Mouse (Mus musculus) cerebellum, adult 11 months (tissue): ENCODE measurements around the gene Ubc.
"Not testable (repeated sequence)": the region's sequence is repeated elsewhere in the genome, so short reads cannot be mapped to it uniquely, and the experiment has no call there.

ENCODE experiments used
- DNase-seq: peaks from one replicate; pipeline ENCODE4 v3.0.0; 2022

Ubc gene

GRCm38 (mm10) chr5:125403481-125404465, 13.8 kb upstream of the Ubc start:
- DNase-seq, result peak; percentile 57

- DNase-seq, result no peak
These were observed 13.0 kb upstream of the Ubc start for GRCm38 (mm10) chr5:125402991-125403390.

- DNase-seq, result no peak
These were observed 12.5 kb upstream of the Ubc start for GRCm38 (mm10) chr5:125402476-125402875.

DNA sequence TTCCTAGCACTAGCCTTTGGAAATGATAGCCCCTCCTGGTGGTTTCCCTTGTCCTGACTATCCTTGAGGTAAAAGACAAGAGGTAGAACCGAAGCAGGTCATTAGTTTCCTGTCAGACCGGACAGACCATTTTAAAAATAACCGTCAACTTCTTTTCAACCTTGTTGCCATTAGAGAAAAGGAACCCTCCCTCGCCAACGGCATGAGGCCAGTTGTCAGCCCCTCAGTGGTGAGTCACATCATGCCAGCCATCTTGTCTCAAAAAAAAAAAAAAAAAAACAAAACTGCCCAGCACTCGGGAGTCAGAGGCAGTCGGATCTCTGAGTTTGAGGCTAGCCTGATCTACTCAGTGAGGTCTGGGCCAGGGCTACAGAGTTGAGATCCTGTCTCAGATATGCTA, 10.9 kb upstream of the Ubc start:
- no peak for DNase-seq

DNA sequence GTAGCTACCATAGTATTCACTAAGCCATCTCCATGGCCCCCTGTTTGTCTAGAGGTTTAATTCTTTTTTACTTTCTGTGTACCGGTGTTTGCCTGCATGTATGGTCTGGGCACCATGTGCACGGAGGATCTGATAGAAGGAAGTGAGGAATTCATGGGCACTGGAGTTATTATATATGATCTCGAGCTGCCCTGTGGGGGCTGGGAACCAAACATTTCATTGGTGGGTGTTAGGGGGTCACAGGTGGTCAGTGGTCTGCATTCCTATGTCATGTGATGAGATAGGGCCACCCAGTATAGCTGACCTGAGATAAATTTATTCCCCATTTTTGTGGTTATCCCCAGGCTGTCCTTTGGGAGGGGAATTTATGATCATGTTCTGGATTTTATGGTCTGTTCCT, 5.0 kb upstream of the Ubc start:
- no peak for DNase-seq

- DNase-seq, result no peak
These were observed 3.9 kb upstream of the Ubc start for GRCm38 (mm10) chr5:125393622-125394603.

- DNase-seq, result peak; percentile 92
These were observed 3.1 kb upstream of the Ubc start for GRCm38 (mm10) chr5:125392977-125393621.

GRCm38 (mm10) chr5:125392618-125392976, 2.6 kb upstream of the Ubc start:
- no peak for DNase-seq

DNA sequence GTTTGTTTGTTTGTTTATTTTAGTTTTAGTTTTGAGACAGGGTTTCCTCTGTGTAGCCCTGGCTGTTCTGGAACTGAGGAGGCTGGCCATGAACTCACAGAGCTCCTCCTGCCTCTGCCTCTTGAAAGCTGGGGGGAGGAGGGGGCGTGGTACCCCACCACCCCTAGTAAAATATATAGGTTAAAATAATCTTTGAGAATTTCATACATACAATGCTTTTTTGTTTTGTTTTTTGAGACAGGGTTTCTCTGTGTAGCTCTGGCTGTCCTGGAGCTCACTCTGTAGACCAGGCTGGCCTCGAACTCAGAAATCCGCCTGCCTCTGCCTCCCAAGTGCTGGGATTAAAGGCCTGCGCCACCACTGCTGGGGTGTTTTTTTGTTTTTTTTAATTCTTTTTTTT, 2.2 kb upstream of the Ubc start:
- not testable (repeated sequence) for DNase-seq

- DNase-seq, result peak; percentile 59
These were observed 1.6 kb upstream of the Ubc start for GRCm38 (mm10) chr5:125391609-125392008.

DNA sequence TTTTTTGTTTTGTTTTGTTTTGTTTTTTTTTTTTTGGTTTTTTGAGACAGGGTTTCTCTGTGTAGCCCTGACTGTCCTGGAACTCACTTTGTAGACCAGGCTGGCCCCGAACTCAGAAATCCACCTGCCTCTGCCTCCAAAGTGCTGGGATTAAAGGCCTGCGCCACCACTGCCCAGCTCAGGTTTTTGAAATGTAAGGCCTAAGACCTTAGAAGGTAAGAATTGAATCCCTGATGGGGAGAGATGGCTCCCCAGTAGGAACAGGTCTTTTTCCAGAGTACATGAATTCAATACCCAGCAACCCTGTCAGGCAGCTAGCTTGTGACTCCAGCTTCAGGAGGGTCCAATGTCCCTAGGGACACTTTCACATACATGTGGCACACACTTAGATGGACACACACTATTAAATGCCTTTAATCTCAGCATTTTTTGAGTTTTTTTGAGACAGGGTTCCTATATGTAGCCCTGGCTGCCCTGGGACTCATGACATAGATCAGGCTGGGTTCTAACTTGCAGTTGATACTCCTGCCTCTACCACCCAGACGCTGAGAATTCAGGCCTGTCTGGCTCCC, 990 bp upstream of the Ubc start:
- DNase-seq, result no peak

DNA sequence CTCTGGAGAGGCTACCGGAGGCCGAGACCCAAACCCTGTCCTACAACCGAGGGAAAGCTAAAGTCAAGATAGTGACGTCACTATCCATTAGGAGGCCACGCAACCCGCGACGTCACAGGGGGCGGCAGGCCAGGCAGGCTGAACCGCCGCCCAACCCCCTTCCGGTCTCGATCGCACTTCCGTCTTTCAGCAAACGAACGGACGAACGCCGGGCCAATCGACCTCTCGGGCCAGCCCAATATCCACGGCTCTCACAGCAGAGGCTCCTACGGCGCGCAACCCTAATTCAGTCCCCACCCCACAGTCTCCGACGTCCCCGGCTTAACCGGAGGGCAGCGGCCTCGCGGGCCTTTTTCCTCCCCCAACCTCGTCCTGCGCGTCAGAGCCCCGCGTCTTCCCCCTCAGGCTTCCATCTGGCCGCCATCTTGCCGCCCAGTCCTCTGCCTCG, 847 bp downstream of the Ubc start, which contains the start of gene Gm10382:
TSS of gene Gm10382 (plus strand) at position 192 of the 448 bp plus-strand sequence.
- DNase-seq, result peak; percentile 78

DNA sequence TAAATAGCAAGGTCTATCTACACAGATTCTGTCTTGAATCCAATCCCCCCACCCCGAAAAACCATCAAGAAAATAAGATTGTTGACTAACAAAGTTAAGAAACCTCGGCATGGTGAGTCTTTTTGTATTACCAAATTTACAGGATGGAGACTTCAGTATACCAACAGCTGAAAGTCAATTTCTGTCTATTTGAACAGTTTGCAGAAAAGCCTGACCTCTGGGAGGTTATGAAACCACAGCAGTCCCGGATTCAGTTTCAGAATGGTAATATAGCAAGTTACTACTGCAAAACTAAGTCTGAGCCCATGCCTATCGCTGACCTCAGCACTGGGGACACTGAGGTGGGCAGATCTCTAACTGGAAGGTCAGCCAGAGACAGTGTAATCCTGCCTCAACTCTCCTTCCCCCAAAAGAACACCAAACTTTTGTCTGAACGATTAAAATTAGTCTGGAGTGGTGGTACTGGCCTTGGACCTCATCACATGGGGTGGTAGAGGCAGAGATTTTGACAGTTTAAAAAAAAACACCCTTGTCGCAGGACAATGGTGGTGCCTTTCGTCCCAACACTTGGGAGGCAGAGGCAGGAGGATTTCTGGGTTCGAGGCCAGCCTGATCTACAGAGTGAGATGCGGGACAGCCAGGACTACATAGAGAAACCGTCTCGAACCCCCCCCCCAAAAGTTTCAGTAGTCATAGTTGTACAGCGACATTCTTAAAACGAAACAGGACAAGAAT, 1.5 kb downstream of the Ubc start:
- no peak for DNase-seq

- not testable (repeated sequence) for DNase-seq
These were observed 2.7 kb downstream of the Ubc start for GRCm38 (mm10) chr5:125387295-125387694.

GRCm38 (mm10) chr5:125385215-125385940, 4.6 kb downstream of the Ubc start:
- DNase-seq, result no peak

- no peak for DNase-seq
These were observed 5.3 kb downstream of the Ubc start for GRCm38 (mm10) chr5:125384512-125385214.

- no peak for DNase-seq
These were observed 6.2 kb downstream of the Ubc start for GRCm38 (mm10) chr5:125383637-125384420.

- DNase-seq, result peak; percentile 61
These were observed 7.1 kb downstream of the Ubc start for GRCm38 (mm10) chr5:125382673-125383558.
